Mouse (Mus musculus): ENCODE data around the gene Zfp970.
"Not testable (repeated sequence)": the region's sequence is repeated elsewhere in the genome, so short reads cannot be mapped to it uniquely, and the experiment has no call there.

Zfp970 gene

DNA sequence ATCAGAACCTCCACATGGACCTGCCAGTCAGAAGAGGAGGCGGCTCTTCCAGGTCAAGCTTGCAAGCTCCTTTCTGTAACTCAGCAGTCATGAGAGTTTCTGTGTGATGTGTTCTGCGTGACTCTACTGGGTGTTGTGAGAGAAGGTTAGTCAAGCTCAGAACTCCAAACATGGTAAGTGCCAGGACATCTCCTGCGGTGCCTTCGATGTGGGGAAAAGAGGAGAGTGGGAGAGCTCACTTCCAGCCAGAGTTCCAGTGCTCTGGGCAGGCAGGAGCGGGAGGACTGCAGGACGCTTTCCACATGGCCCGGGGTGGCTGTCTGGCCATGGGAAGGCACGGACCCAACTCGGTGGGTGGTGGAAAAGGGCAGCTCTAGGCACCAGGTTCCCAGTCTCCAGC is at the start of gene Zfp970:
Gene Zfp970 (plus strand): TSS at position 58 of the 400 bp plus-strand sequence.
- DNase-seq (ENCODE audit: low read depth, low spot score); H3K36me3 ChIP-seq (ENCODE audit: control insufficient read depth, insufficient read depth, low read length, poor library complexity, severe bottlenecking); H3K27me3 ChIP-seq (ENCODE audit: control insufficient read depth, insufficient read depth, low read length, poor library complexity, severe bottlenecking): not testable (repeated sequence)

DNA sequence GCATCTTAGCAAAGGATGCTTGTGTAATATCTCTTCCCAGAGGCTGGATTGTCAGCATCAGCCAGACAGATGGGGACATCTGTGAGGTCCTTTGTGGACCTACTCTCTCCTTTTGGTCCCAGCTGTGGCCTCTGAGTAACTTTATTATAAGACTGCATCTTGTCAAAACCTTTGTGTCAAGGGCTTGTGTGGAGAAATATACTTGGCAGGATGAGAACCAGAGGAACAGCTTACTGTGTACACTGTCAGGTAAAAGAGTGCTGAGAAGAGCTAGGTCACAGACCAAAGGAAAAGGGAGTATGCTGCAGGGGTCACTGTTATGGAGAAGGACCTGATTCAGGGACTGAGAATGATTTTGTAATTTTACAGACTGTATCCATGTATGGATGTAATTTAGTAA is 3.7 kb downstream of the Zfp970 start:
- not testable (repeated sequence) for DNase-seq (ENCODE audit: low read depth, low spot score); H3K27me3 ChIP-seq (ENCODE audit: control insufficient read depth, insufficient read depth, low read length, poor library complexity, severe bottlenecking); H3K36me3 ChIP-seq (ENCODE audit: control insufficient read depth, insufficient read depth, low read length, poor library complexity, severe bottlenecking)

DNA sequence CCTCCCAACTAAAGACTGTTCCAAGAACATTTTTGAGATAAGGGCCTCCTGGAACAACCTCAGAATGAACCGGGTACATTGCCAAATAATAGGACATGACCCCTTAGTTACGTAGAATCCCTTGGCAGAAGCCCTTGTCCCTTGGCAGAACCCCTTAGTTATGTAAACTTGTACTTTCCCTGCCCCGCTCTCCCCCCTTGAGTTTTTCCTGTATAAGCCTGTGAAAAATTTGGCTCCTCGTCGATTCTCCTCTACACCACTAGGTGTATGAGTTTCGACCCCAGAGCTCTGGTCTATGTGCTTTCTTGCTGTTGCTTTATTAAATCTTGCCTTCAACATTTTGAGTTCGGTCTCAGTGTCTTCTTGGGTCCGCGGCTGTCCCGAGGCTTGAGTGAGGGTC is 7.7 kb downstream of the Zfp970 start:
- H3K36me3 ChIP-seq (ENCODE audit: control insufficient read depth, insufficient read depth, low read length, poor library complexity, severe bottlenecking); DNase-seq (ENCODE audit: low read depth, low spot score); H3K27me3 ChIP-seq (ENCODE audit: control insufficient read depth, insufficient read depth, low read length, poor library complexity, severe bottlenecking): not testable (repeated sequence)

DNA sequence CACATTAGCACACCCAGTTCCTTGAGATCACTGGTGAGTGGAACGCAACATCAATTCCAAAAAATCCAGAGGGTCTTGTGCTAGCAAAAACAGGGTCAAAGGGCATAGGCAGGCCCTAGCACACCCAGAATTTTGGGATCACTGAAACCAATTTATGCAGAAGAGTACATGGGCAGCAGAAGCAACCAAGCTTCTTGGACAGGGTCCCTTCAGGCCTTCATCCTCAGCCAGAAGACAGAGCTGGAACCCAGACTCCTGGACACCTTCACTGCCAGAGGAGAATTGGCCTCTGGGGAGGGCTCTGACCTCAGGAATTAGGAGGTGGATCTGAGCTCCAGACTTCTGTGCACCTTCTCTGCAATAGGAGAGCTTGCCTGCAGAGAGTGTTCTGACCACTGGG is 17.4 kb downstream of the Zfp970 start:
- H3K36me3 ChIP-seq (ENCODE audit: control insufficient read depth, insufficient read depth, low read length, poor library complexity, severe bottlenecking); H3K27me3 ChIP-seq (ENCODE audit: control insufficient read depth, insufficient read depth, low read length, poor library complexity, severe bottlenecking); DNase-seq (ENCODE audit: low read depth, low spot score): not testable (repeated sequence)

DNA sequence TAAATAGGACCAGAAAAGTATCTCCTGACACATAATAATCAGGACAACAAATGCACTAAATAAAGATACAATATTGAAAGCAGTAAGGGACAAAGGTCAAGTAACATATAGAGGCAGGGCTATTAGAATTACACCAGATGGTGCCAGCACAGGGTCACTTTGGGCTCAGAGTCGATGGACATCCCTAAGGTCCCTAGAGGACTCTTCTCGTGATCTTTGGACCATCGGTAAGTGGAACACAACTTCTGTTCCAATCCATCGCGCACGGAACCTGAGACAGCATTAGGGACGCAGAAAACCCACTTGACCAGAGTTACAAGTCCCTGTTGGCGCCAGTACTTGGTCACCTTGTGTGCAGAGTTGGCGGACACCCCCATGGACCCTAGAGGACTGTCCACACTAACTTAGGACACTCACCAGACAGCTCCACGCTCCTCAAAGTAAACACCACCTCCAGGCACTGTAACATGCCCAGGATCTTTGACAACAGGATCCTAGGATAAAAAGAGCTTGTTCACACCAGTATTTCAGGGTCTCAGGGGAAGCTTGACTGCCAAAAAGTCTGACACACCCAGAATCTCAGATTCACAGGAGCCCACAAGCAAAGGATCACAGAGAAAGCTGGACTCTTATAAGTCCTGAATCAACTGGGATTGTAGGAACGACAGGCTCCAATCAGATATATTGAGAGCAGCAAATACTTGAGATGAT is 18.9 kb downstream of the Zfp970 start:
- not testable (repeated sequence) for DNase-seq (ENCODE audit: low read depth, low spot score); H3K36me3 ChIP-seq (ENCODE audit: control insufficient read depth, insufficient read depth, low read length, poor library complexity, severe bottlenecking); H3K27me3 ChIP-seq (ENCODE audit: control insufficient read depth, insufficient read depth, low read length, poor library complexity, severe bottlenecking)

DNA sequence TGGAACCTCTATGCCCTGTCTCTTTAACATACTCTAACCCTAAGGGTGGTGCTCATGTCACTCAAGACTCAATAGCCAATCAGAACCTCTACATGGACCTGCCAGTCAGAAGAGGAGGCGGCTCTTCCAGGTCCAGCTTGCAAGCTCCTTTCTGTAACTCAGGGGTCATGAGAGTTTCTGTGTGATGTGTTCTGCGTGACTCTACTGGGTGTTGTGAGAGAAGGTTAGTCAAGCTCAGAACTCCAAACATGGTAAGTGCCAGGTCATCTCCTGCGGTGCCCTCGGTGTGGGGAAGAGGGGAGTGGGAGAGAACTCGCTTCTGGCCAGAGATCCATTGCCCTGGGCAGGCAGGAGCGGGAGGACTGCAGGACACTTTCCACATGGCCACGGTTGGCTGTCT is 33.5 kb downstream of the Zfp970 start, which contains the start of gene Gm14403:
Gene Gm14403 (plus strand): TSS at position 149 of the 400 bp plus-strand sequence.
- DNase-seq (ENCODE audit: low read depth, low spot score); H3K36me3 ChIP-seq (ENCODE audit: control insufficient read depth, insufficient read depth, low read length, poor library complexity, severe bottlenecking); H3K27me3 ChIP-seq (ENCODE audit: control insufficient read depth, insufficient read depth, low read length, poor library complexity, severe bottlenecking): not testable (repeated sequence)

DNA sequence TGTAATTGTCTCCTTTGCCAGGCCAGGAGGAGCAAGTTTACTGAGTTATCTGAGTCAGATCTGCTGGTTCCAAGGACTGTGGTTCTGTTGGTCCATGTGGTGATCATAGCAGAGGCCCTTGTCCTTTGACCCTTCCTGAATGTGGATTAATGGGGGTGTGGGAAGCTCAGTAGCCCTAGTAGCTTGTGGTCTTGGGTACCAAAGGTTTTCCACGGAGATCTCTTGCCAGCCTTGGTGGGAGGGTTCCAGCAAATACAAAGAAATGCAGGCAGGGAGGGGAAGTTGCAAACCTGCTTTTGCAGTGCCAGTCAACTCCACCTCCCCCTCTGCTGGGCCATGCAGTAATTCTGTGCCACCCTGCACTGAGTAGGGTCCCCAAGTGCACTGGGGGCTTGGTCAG is 34.6 kb downstream of the Zfp970 start:
- not testable (repeated sequence) for H3K27me3 ChIP-seq (ENCODE audit: control insufficient read depth, insufficient read depth, low read length, poor library complexity, severe bottlenecking); H3K36me3 ChIP-seq (ENCODE audit: control insufficient read depth, insufficient read depth, low read length, poor library complexity, severe bottlenecking); DNase-seq (ENCODE audit: low read depth, low spot score)

DNA sequence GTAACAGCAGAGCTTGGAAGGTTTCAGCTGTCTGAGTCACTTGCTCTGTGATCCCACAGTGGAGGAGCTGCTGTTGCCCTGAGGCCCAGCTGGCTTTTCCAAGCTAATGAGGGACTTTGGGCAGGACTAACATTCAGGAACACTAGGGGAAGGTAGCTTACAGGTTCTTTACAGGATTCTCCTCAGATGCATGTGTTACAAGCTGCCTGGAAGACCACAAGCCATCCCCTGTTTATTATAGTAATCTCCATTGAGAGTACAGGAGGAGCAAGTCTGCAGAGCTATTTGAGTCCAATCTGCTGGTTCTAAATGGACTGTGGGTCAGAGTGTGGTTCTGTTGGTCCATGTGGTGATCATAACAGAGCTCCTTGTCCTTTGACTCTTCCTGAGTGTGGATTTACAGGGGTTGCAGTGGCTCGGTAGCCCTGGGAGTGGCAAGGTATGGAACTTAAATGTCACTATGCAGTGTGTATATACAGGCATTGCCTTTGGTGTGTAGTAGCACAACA is 40.7 kb downstream of the Zfp970 start:
- not testable (repeated sequence) for H3K27me3 ChIP-seq (ENCODE audit: control insufficient read depth, insufficient read depth, low read length, poor library complexity, severe bottlenecking); H3K36me3 ChIP-seq (ENCODE audit: control insufficient read depth, insufficient read depth, low read length, poor library complexity, severe bottlenecking); DNase-seq (ENCODE audit: low read depth, low spot score)

DNA sequence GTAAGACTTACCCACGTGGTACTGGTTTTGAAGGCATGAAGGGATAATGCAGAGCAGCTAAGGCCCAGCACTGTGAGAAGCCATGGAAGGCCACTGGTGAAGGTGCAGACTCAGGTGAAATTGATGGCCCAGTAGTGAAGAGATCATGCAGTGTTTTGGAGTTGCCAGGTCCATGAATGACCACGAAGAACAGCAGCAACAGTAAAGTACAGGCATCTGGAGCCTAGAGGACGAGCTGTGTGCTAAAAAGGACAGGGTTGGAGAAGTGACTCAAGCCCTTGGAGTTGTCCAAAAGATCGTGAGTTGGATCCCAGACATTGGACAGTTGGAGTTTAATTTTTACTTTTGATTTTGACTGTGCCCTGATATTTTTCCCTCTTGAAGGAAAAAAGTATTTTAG is 46.8 kb downstream of the Zfp970 start:
- not testable (repeated sequence) for H3K36me3 ChIP-seq (ENCODE audit: control insufficient read depth, insufficient read depth, low read length, poor library complexity, severe bottlenecking); DNase-seq (ENCODE audit: low read depth, low spot score)

DNA sequence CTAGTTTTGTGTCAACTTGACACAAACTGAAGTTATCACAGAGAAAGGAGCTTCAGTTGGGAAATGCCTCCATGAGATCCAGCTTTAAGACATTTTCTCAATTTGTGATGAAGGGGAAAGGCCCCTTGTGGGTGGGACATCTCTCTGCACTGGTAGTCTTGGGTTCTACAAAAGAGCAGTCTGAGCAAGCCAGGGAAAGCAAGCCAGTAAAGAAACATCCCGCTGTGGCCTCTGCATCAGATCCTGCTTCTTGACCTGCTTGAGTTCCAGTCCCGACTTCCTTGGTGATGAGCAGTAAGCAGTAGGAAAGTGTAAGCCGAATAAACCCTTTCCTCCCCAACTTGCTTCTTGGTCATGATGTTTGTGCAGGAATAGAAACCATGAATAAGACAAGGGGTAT is 47.4 kb downstream of the Zfp970 start:
- H3K27me3 ChIP-seq (ENCODE audit: control insufficient read depth, insufficient read depth, low read length, poor library complexity, severe bottlenecking); H3K36me3 ChIP-seq (ENCODE audit: control insufficient read depth, insufficient read depth, low read length, poor library complexity, severe bottlenecking); DNase-seq (ENCODE audit: low read depth, low spot score): not testable (repeated sequence)

More for the DNA sequence above, 46.8 kb downstream of the Zfp970 start:
- H3K27me3 ChIP-seq (ENCODE audit: control insufficient read depth, insufficient read depth, low read length, poor library complexity, severe bottlenecking): not testable (repeated sequence)

DNA sequence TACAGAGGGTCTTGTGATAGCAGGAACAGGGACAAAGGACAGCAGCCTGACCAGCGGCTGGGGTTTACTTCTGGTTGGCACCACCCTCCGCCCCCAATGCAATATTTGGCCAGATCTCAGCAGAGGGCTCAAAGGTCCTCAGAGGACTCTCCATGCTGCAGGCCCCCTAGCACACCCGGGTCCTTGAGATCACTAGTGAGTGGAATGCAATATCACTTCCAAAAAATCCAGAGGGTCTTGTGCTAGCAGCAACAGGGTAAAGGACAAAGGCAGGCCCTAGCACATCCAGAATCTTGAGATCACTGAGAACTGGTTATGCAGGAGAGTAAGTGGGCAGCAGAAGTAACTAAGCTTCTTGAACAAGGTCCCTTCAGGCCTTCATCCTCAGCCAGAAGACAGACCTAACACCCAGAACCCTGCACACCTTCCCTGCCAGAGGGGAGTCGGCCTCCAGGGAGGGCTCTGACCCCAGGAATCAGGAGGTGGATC is 49.5 kb downstream of the Zfp970 start:
- H3K27me3 ChIP-seq (ENCODE audit: control insufficient read depth, insufficient read depth, low read length, poor library complexity, severe bottlenecking); H3K36me3 ChIP-seq (ENCODE audit: control insufficient read depth, insufficient read depth, low read length, poor library complexity, severe bottlenecking); DNase-seq (ENCODE audit: low read depth, low spot score): not testable (repeated sequence)

DNA sequence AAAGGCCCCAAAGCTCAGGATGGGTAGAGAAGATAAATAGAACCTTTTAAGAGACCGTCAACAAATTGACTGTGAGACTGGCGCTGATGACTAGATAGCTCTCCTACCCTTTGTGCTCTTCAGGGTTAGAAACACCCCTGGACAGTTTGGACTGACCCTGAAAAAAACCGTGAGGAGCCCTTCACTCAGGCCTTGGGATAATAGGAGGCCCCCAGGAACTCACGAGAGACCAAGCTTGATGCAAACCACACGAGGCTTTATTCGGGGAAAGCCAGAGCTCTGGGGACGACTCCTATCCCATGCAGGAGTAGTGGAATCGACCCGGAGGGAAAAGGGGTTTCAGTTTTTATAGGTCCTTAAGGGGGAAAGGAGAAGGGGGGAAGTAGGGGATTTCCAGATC is 53.2 kb downstream of the Zfp970 start:
- not testable (repeated sequence) for H3K36me3 ChIP-seq (ENCODE audit: control insufficient read depth, insufficient read depth, low read length, poor library complexity, severe bottlenecking); H3K27me3 ChIP-seq (ENCODE audit: control insufficient read depth, insufficient read depth, low read length, poor library complexity, severe bottlenecking); DNase-seq (ENCODE audit: low read depth, low spot score)

DNA sequence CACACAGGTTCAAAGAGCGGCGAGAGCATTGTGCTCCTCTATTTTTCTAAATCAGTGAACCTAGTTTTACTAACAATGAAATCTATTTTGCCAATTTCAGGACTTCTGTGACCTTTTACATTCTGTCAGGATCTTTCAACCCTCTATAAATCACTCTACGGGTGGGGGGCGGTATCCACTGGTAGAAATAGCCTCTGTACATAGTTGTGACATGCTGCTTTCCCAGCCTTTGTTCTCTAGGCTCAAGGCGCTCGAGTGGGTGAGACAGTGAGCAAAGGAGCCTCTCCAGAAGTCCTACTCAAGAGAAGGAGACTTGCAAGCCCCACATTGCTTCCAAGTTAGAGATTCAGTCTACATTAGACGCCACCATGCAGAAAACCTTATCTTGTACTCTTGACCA is 53.8 kb downstream of the Zfp970 start:
- H3K27me3 ChIP-seq (ENCODE audit: control insufficient read depth, insufficient read depth, low read length, poor library complexity, severe bottlenecking); H3K36me3 ChIP-seq (ENCODE audit: control insufficient read depth, insufficient read depth, low read length, poor library complexity, severe bottlenecking); DNase-seq (ENCODE audit: low read depth, low spot score): not testable (repeated sequence)

DNA sequence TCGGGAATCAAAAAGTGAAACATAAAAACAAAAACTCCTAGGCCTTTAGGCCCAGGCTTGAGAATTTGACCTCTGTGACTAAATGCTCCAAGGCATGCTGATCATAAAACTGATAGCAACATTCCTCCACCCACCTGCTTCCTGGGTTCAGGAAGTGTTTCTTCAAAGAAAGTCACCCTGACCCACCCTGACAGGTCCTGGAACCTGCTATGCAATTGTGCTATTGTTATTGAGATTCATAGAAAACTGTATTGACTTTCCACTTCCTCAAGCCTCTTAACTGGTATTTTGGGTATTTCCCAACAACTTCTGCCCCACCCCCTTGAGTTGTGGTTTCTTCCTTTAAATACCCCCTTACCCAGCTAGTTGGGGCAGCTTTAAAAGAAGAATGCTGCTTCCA is 54.4 kb downstream of the Zfp970 start:
- not testable (repeated sequence) for H3K27me3 ChIP-seq (ENCODE audit: control insufficient read depth, insufficient read depth, low read length, poor library complexity, severe bottlenecking); DNase-seq (ENCODE audit: low read depth, low spot score); H3K36me3 ChIP-seq (ENCODE audit: control insufficient read depth, insufficient read depth, low read length, poor library complexity, severe bottlenecking)

DNA sequence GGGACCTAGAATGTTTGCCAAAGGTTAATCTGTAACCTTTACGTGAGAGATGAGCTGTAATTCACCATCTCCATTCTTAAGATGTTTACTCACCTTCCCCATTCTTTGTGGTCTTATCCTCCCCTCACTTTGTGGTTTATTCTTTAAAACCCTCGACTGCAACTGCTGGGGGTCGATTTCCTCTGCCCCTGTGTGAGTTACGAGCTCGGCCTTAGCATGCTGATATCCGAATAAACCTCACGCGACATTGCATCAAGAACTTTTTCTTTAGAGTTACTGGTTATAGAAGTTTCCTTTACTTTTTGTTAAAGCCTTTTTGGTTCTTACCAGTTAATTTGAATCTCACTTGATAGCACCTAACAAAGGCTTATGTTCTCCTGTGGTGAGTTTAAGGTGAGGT is 55.5 kb downstream of the Zfp970 start:
- no peaks in the 10 kb centered on the region for H3K36me3 ChIP-seq (ENCODE audit: control insufficient read depth, insufficient read depth, low read length, poor library complexity, severe bottlenecking)
- DNase-seq (ENCODE audit: low read depth, low spot score): no peak
- no peaks in the 10 kb centered on the region for H3K27me3 ChIP-seq (ENCODE audit: control insufficient read depth, insufficient read depth, low read length, poor library complexity, severe bottlenecking)

DNA sequence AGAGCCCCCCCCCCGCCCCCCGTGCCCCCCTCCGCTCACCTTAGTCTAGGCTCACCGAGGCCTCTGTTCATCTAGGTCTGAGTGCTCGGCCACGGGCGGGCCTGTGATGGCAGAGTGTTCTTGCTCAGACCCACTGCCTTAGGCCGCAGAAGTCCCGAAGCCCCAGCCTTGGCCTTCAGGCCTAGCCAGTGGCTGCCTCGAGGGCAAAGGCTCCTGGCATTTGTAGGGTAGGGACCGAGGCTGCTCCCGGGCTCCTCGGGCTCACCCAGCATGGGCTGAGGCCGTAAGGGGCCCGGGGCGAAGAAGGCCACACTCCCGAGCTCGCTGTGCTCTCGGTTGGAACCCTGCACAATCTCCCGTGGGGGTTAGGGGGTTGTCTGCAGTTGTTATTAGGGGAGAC is 58.5 kb downstream of the Zfp970 start:
- no peak for DNase-seq (ENCODE audit: low read depth, low spot score)
- H3K36me3 ChIP-seq (ENCODE audit: control insufficient read depth, insufficient read depth, low read length, poor library complexity, severe bottlenecking): no peaks in the 10 kb centered on the region
- H3K27me3 ChIP-seq (ENCODE audit: control insufficient read depth, insufficient read depth, low read length, poor library complexity, severe bottlenecking): no peaks in the 10 kb centered on the region
